Comparison of ENCODE assay signal across 12 mouse cellular contexts in the genomic region with DNA sequence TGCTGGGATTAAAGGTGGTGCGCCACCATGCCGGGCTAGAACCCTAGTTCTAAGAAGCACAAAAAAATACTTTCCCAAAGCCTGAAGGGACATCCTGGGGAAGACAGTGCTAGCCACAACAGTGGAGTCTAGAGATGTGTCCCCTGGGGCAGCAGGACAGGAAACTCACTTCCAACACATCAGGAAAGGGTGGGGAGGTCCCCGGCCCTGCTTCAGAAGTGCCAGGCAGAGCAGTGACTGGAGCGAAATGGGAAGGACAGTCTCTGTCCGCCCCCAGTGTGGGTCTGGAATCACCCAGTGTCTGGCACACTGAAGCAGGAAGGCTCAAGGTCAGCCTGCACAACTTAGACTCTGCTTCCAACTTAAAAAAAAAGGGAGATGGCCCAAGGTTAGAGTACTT. TPM values are rescaled to one million over a fixed set of nuclear protein-coding genes. Genes with fewer than 3 reads are reported as not detected.
DNase-seq lines count a peak whose midpoint lies in the region; ATAC-seq and TF ChIP-seq lines count a peak whose summit lies in the region.
"Had no signal": no experiment of that assay in that cellular context is flagged by ENCODE, and none has a peak within 500 bp of the region (broad histone marks: within the 10 kb centered on the region; RNA-seq: fewer than 3 reads in every experiment).

No protein-coding gene starts in this region.

- no peak for TF ChIP-seq CTCF in C2C12 (IDR thresholded peaks at IDR 0.05; ENCODE audit: control insufficient read depth, insufficient read depth, insufficient read length)

- H3K9me3 ChIP-seq in heart, embryonic 12.5 days (replicated peaks): no peaks in the 10 kb centered on the region

- H3K9ac ChIP-seq in heart, embryonic 12.5 days: no peak overlapping the region
- H3K9ac ChIP-seq: liver, embryonic 14.5 days had no signal

- H3K4me3 ChIP-seq in heart, embryonic 12.5 days: no peak overlapping the region
- H3K4me3 ChIP-seq in C2C12 (ENCODE audit: insufficient read depth, poor library complexity, severe bottlenecking): no peak overlapping the region

- H3K79me2 ChIP-seq in C2C12 (ENCODE audit: control insufficient read depth, insufficient read depth): peaks cover 85% of the 10 kb centered on the region

- no peak overlapping the region for H3K4me2 ChIP-seq in heart, embryonic 12.5 days

- peak; percentile 47 to 77 for DNase-seq in heart, adult 9 months (ENCODE audit: low spot score in 2 of 2)
- DNase-seq in adrenal gland, postnatal 25 days: peak; percentile 60
- DNase-seq in kidney, adult 8-10 months: peak; percentile 44 to 51
- DNase-seq in ovary, adult 18-20 months (ENCODE audit: low spot score): no peak
- DNase-seq in gastrocnemius, postnatal 10 days: no peak
- DNase-seq: cerebellum, postnatal 36 days; left cerebral cortex, postnatal 4 days; lung, postnatal 4 days; right cerebral cortex, postnatal 14 days had no signal

- peaks cover 66% of the 10 kb centered on the region for H3K4me1 ChIP-seq in heart, embryonic 12.5 days (replicated peaks)

- WGBS in heart, embryonic 12.5 days: 69% methylated on average over 5 of the region's 5 CpGs

- ATAC-seq in heart, embryonic 12.5 days (ENCODE audit: insufficient number of reproducible peaks, low FRiP score): no peak

- H3ac ChIP-seq in C2C12 (ENCODE audit: control insufficient read depth, insufficient read length, low read depth): peak overlapping the region; percentile 5

- H3K36me3 ChIP-seq in heart, embryonic 12.5 days: peaks cover 63% of the 10 kb centered on the region
- H3K36me3 ChIP-seq in C2C12 (ENCODE audit: control insufficient read depth, insufficient read depth): peaks cover 40% of the 10 kb centered on the region

- no peaks in the 10 kb centered on the region for H3K27me3 ChIP-seq in heart, embryonic 12.5 days (replicated peaks)
- H3K27me3 ChIP-seq in C2C12 (ENCODE audit: control insufficient read depth, insufficient read depth, insufficient read length): no peaks in the 10 kb centered on the region

- H3K27ac ChIP-seq in heart, embryonic 12.5 days (ENCODE audit: poor library complexity, severe bottlenecking): no peak overlapping the region; the same call in 1 of the 2 replicates
- H3K27ac ChIP-seq: liver, embryonic 14.5 days had no signal

- H3K79me3 ChIP-seq in C2C12 (ENCODE audit: low read depth): peaks cover 71% of the 10 kb centered on the region

TF ChIP-seq in C2C12, 6 proteins besides CTCF, POLR2A, EP300 and RAD21:
- TF ChIP-seq USF1 (IDR thresholded peaks at IDR 0.05; ENCODE audit: low read depth) (no peak), MYOG (IDR thresholded peaks at IDR 0.05; ENCODE audit: control insufficient read depth, extremely low read depth, insufficient read length) (no peak), MAX (IDR thresholded peaks at IDR 0.05) (peak; percentile 19), MYOD1 (IDR thresholded peaks at IDR 0.05; ENCODE audit: control insufficient read depth, insufficient read length, low read depth) (no peak), FOSL1 (IDR thresholded peaks at IDR 0.05; ENCODE audit: insufficient read depth, low read length, poor library complexity, severe bottlenecking) (no peak)

RNA-seq across cellular contexts. Expression of gene Tjap1, which starts 10.2 kb away (rescaled TPM):
- polyA plus RNA-seq in heart, embryonic 12.5 days (2016; fragmentation: Nextera tagmentation; extraction: Ambion mirVana): 43.7 and 44.1 TPM in 2 replicates
- polyA plus RNA-seq in C2C12 (2012; fragmentation: generic; extraction: Trizol): 79.3 TPM
- 66.6 and 69.7 TPM in 2 replicates for total RNA-seq in adrenal gland, postnatal 25 days (2021)
- total RNA-seq in gastrocnemius, postnatal 10 days (2021): 10 to 100 TPM; 42.3 to 64.0 TPM

RNA-seq across cellular contexts. Expression of gene Lrrc73, which starts 19.3 kb away (rescaled TPM):
- polyA plus RNA-seq in heart, embryonic 12.5 days (2016; fragmentation: Nextera tagmentation; extraction: Ambion mirVana): 0.89 and 0.91 TPM in 2 replicates
- polyA plus RNA-seq in C2C12 (2012; fragmentation: generic; extraction: Trizol): 5.3 TPM
- 5.3 and 6.6 TPM in 2 replicates for total RNA-seq in adrenal gland, postnatal 25 days (2021)
- total RNA-seq in gastrocnemius, postnatal 10 days (2021): under 1 TPM; 0.54 to 0.79 TPM

RNA-seq across cellular contexts. Expression of gene Dlk2, which starts 24.5 kb away (rescaled TPM):
- polyA plus RNA-seq in heart, embryonic 12.5 days (2016; fragmentation: Nextera tagmentation; extraction: Ambion mirVana): 0.28 and 0.33 TPM in 2 replicates
- 14.7 TPM for polyA plus RNA-seq in C2C12 (2012; fragmentation: generic; extraction: Trizol)
- total RNA-seq in adrenal gland, postnatal 25 days (2021): 1.00 TPM in 1 of 2 replicates, not detected in the other
- under 1 TPM; 0.35 to 0.79 TPM for total RNA-seq in gastrocnemius, postnatal 10 days (2021)

RNA-seq across cellular contexts. Expression of gene Yipf3, which starts 24.8 kb away (rescaled TPM):
- 66.6 and 72.0 TPM in 2 replicates for polyA plus RNA-seq in heart, embryonic 12.5 days (2016; fragmentation: Nextera tagmentation; extraction: Ambion mirVana)
- polyA plus RNA-seq in C2C12 (2012; fragmentation: generic; extraction: Trizol): 78.3 TPM
- total RNA-seq in adrenal gland, postnatal 25 days (2021): 169 and 208 TPM in 2 replicates
- 10 to 100 TPM; 53.6 to 66.6 TPM for total RNA-seq in gastrocnemius, postnatal 10 days (2021)

RNA-seq across cellular contexts. Expression of gene Polr1c, which starts 24.8 kb away (rescaled TPM):
- 44.5 and 48.6 TPM in 2 replicates for polyA plus RNA-seq in heart, embryonic 12.5 days (2016; fragmentation: Nextera tagmentation; extraction: Ambion mirVana)
- polyA plus RNA-seq in C2C12 (2012; fragmentation: generic; extraction: Trizol): 125 TPM
- 96.4 and 123 TPM in 2 replicates for total RNA-seq in adrenal gland, postnatal 25 days (2021)
- total RNA-seq in gastrocnemius, postnatal 10 days (2021): 10 to 100 TPM; 18.5 to 21.8 TPM

Comparison
In these comparisons a context has a peak if more than half of its experiments do, and no peak if none do; other contexts are left out.
1. DNase-seq: peak in heart, adult 9 months (2 of 2), adrenal gland, postnatal 25 days (single experiment) and kidney, adult 8-10 months (2 of 2); none in ovary, adult 18-20 months (single experiment) and gastrocnemius, postnatal 10 days (single experiment).